Mouse (Mus musculus) limb, embryonic 13.5 days (tissue): ENCODE data around the gene Srbd1. TPM values are rescaled to one million over a fixed set of nuclear protein-coding genes. Genes with fewer than 3 reads are reported as not detected.

Experiments used
- ATAC-seq: fragments of 200-750 bp; cut with Nextera tagmentation; 2 replicates; pipeline ENCODE4 v1.8.0; 2017; ENCODE audit warnings: low read depth, moderate number of reproducible peaks, moderate TSS enrichment; ENCODE audit not compliant: low FRiP score
- H3K27ac ChIP-seq: fragments of 300-500 bp; sonication (generic); 2 replicates; pipeline ENCODE4 v1.5.1; 2015; ENCODE audit warnings: inconsistent platforms, mild to moderate bottlenecking, moderate library complexity
- H3K27me3 ChIP-seq: fragments of 300-500 bp; sonication (generic); 2 replicates; pipeline ENCODE4 v1.6.1; 2015; ENCODE audit warnings: mild to moderate bottlenecking, inconsistent platforms
- H3K36me3 ChIP-seq: fragments of 300-500 bp; sonication (generic); 2 replicates; pipeline ENCODE4 v1.6.1; 2015; ENCODE audit warnings: inconsistent platforms, mild to moderate bottlenecking, moderate library complexity
- H3K4me1 ChIP-seq: fragments of 300-500 bp; sonication (generic); 2 replicates; pipeline ENCODE4 v1.6.1; 2015; ENCODE audit warnings: inconsistent platforms
- H3K4me2 ChIP-seq: fragments of 300-500 bp; sonication (generic); replicated peaks from 2 replicates; pipeline ENCODE4 v1.6.1; 2015; ENCODE audit warnings: inconsistent platforms, mild to moderate bottlenecking, moderate library complexity
- H3K4me3 ChIP-seq: fragments of 300-500 bp; sonication (generic); 2 replicates; pipeline ENCODE4 v1.5.1; 2015; ENCODE audit warnings: moderate library complexity, mild to moderate bottlenecking, inconsistent platforms
- H3K9ac ChIP-seq: fragments of 300-500 bp; sonication (generic); 2 replicates; pipeline ENCODE4 v1.6.1; 2015; ENCODE audit warnings: mild to moderate bottlenecking, inconsistent platforms
- H3K9me3 ChIP-seq: fragments of 300-500 bp; sonication (generic); 2 replicates; pipeline ENCODE4 v1.6.1; 2016; ENCODE audit warnings: inconsistent platforms
- WGBS: fragments of 180-500 bp; shearing (Covaris S2); methylation state at CpG from one replicate; pipeline ENCODE4 v1.1.7; 2015; 5-methylcytosine and 5-hydroxymethylcytosine counted together
- polyA plus RNA-seq: library from polyadenylated mRNA; unstranded; fragments of >200 nt; fragmentation: Nextera tagmentation; extraction: Ambion mirVana; gene quantifications from 2 replicates; pipeline ENCODE4 v1.2.1, GENCODE M21; 2015

Srbd1 gene
- polyA plus RNA-seq, 1 experiment from 2014 or later = 19.7 TPM

GRCm38 (mm10) chr17:85995727-85996126 lies 149.2 kb downstream of the Srbd1 start:
- Histone ChIP-seq H3K9ac (no peak overlapping the region), H3K27ac (peak overlapping the region; percentile 15; the same call in 1 of the 2 replicates), H3K4me2 (no peak overlapping the region), H3K27me3 (no peaks in the 10 kb centered on the region), H3K4me3 (no peak overlapping the region), H3K9me3 (0 out of 2 replicates have a peak, but pooled peaks cover 14% of the 10 kb centered on the region), H3K4me1 (peaks cover 20% of the 10 kb centered on the region), H3K36me3 (peaks cover 18% of the 10 kb centered on the region)
- WGBS = 64% methylated on average over 2 of the region's 2 CpGs
- ATAC-seq = peak; percentile 86

GRCm38 (mm10) chr17:85995086-85995485 lies 149.9 kb downstream of the Srbd1 start:
- H3K4me2 ChIP-seq = no peak overlapping the region
- 0 out of 2 replicates have a peak, but pooled peaks cover 14% of the 10 kb centered on the region for H3K9me3 ChIP-seq
- ATAC-seq = no peak
- H3K36me3 ChIP-seq = peaks cover 16% of the 10 kb centered on the region
- H3K4me3 ChIP-seq = no peak overlapping the region
- H3K9ac ChIP-seq = no peak overlapping the region
- H3K27me3 ChIP-seq = no peaks in the 10 kb centered on the region
- WGBS = 77% methylated on average over 4 of the region's 4 CpGs
- peaks cover 26% of the 10 kb centered on the region for H3K4me1 ChIP-seq
- no peak overlapping the region; the same call in 1 of the 2 replicates for H3K27ac ChIP-seq

GRCm38 (mm10) chr17:85989058-85989769 lies 155.8 kb downstream of the Srbd1 start:
- 37% methylated on average over 12 of the region's 12 CpGs for WGBS

GRCm38 (mm10) chr17:85987531-85987930 lies 157.4 kb downstream of the Srbd1 start:
- H3K4me2 ChIP-seq = no peak overlapping the region
- ATAC-seq = no peak
- 72% methylated on average over 4 of the region's 4 CpGs for WGBS
- H3K4me3 ChIP-seq = no peak overlapping the region
- H3K4me1 ChIP-seq = peaks cover 35% of the 10 kb centered on the region
- H3K9ac ChIP-seq = no peak overlapping the region
- H3K27me3 ChIP-seq = no peaks in the 10 kb centered on the region
- H3K9me3 ChIP-seq = no peaks in the 10 kb centered on the region
- H3K27ac ChIP-seq = no peak overlapping the region
- H3K36me3 ChIP-seq = peaks cover 11% of the 10 kb centered on the region; the same call in 1 of the 2 replicates

More at GRCm38 (mm10) chr17:85989058-85989769, 155.8 kb downstream of the Srbd1 start:
- peaks cover 11% of the 10 kb centered on the region; the same call in 1 of the 2 replicates for H3K36me3 ChIP-seq
- H3K4me3 ChIP-seq = no peak overlapping the region
- H3K27me3 ChIP-seq = no peaks in the 10 kb centered on the region
- H3K27ac ChIP-seq = no peak overlapping the region
- no peak overlapping the region for H3K4me2 ChIP-seq
- no peak for ATAC-seq
- H3K4me1 ChIP-seq = peaks cover 35% of the 10 kb centered on the region
- H3K9ac ChIP-seq = no peak overlapping the region
- H3K9me3 ChIP-seq = no peaks in the 10 kb centered on the region

- H3K27me3 ChIP-seq = no peaks in the 10 kb centered on the region
- peaks cover 11% of the 10 kb centered on the region; the same call in 1 of the 2 replicates for H3K36me3 ChIP-seq
- WGBS = 78% methylated on average over 4 of the region's 4 CpGs
- H3K27ac ChIP-seq = no peak overlapping the region
- H3K9me3 ChIP-seq = peaks cover 3% of the 10 kb centered on the region; the same call in 1 of the 2 replicates
- no peak overlapping the region for H3K4me2 ChIP-seq
- peaks cover 35% of the 10 kb centered on the region for H3K4me1 ChIP-seq
- no peak; the same call in 1 of the 2 replicates for ATAC-seq
- H3K9ac ChIP-seq = no peak overlapping the region
- H3K4me3 ChIP-seq = no peak overlapping the region
Measured at GRCm38 (mm10) chr17:85986624-85987023, 158.4 kb downstream of the Srbd1 start.

- Histone ChIP-seq H3K36me3 (peaks cover 11% of the 10 kb centered on the region; the same call in 1 of the 2 replicates), H3K9me3 (peaks cover 4% of the 10 kb centered on the region; the same call in 1 of the 2 replicates), H3K4me3 (no peak overlapping the region), H3K4me2 (no peak overlapping the region), H3K9ac (no peak overlapping the region), H3K4me1 (peaks cover 31% of the 10 kb centered on the region), H3K27me3 (no peaks in the 10 kb centered on the region), H3K27ac (no peak overlapping the region)
- 87% methylated on average over 2 of the region's 2 CpGs for WGBS
- ATAC-seq = no peak
Measured at GRCm38 (mm10) chr17:85986181-85986580, 158.8 kb downstream of the Srbd1 start.

- no peak overlapping the region for H3K9ac ChIP-seq
- H3K27ac ChIP-seq = no peak overlapping the region
- no peak overlapping the region for H3K4me3 ChIP-seq
- no peak for ATAC-seq
- peaks cover 21% of the 10 kb centered on the region for H3K4me1 ChIP-seq
- no peak overlapping the region for H3K4me2 ChIP-seq
- WGBS = 83% methylated on average over 11 of the region's 11 CpGs
- no peaks in the 10 kb centered on the region for H3K27me3 ChIP-seq
- H3K9me3 ChIP-seq = peaks cover 4% of the 10 kb centered on the region; the same call in 1 of the 2 replicates
- peaks cover 11% of the 10 kb centered on the region; the same call in 1 of the 2 replicates for H3K36me3 ChIP-seq
Measured at GRCm38 (mm10) chr17:85985131-85985530, 159.8 kb downstream of the Srbd1 start.

- Histone ChIP-seq H3K9ac (no peak overlapping the region), H3K4me3 (no peak overlapping the region), H3K4me1 (0 out of 2 replicates have a peak, but pooled peaks cover 10% of the 10 kb centered on the region), H3K36me3 (peaks cover 3% of the 10 kb centered on the region; the same call in 1 of the 2 replicates), H3K4me2 (no peak overlapping the region), H3K9me3 (peaks cover 4% of the 10 kb centered on the region; the same call in 1 of the 2 replicates), H3K27me3 (no peaks in the 10 kb centered on the region), H3K27ac (no peak overlapping the region)
- no peak for ATAC-seq
- over 99% methylated on average over 4 of the region's 4 CpGs for WGBS
Measured at GRCm38 (mm10) chr17:85982271-85982670, 162.7 kb downstream of the Srbd1 start.

- Histone ChIP-seq H3K27me3 (no peaks in the 10 kb centered on the region), H3K9ac (no peak overlapping the region), H3K4me1 (0 out of 2 replicates have a peak, but pooled peaks cover 7% of the 10 kb centered on the region), H3K27ac (no peak overlapping the region), H3K4me3 (no peak overlapping the region), H3K4me2 (no peak overlapping the region), H3K9me3 (peaks cover 4% of the 10 kb centered on the region; the same call in 1 of the 2 replicates), H3K36me3 (no peaks in the 10 kb centered on the region; the same call in 1 of the 2 replicates)
- 96% methylated on average over 3 of the region's 3 CpGs for WGBS
- ATAC-seq = no peak
Measured at GRCm38 (mm10) chr17:85981869-85982268, 163.1 kb downstream of the Srbd1 start.

- Histone ChIP-seq H3K4me3 (no peak overlapping the region), H3K27me3 (no peaks in the 10 kb centered on the region), H3K4me1 (peaks cover 9% of the 10 kb centered on the region), H3K4me2 (no peak overlapping the region), H3K27ac (no peak overlapping the region), H3K9ac (no peak overlapping the region), H3K9me3 (peaks cover 4% of the 10 kb centered on the region; the same call in 1 of the 2 replicates), H3K36me3 (no peaks in the 10 kb centered on the region)
- ATAC-seq = no peak
- 50% methylated on average over 8 of the region's 8 CpGs for WGBS
Measured at GRCm38 (mm10) chr17:85978876-85979275, 166.1 kb downstream of the Srbd1 start.

- 61% methylated on average over 5 of the region's 5 CpGs for WGBS
- H3K4me1 ChIP-seq = peaks cover 15% of the 10 kb centered on the region
- H3K9ac ChIP-seq = no peak overlapping the region
- H3K27me3 ChIP-seq = no peaks in the 10 kb centered on the region
- no peak overlapping the region for H3K4me3 ChIP-seq
- no peaks in the 10 kb centered on the region for H3K36me3 ChIP-seq
- H3K4me2 ChIP-seq = 0 out of 2 replicates have a peak overlapping the region, but pooled peaks have one; percentile 4
- H3K9me3 ChIP-seq = no peaks in the 10 kb centered on the region
- ATAC-seq = no peak
- H3K27ac ChIP-seq = peak overlapping the region; percentile 3; the same call in 1 of the 2 replicates
Measured at GRCm38 (mm10) chr17:85975077-85975476, 169.9 kb downstream of the Srbd1 start.

- Histone ChIP-seq H3K9me3 (no peaks in the 10 kb centered on the region), H3K4me3 (no peak overlapping the region), H3K27ac (peak overlapping the region; percentile 3; the same call in 1 of the 2 replicates), H3K36me3 (no peaks in the 10 kb centered on the region), H3K27me3 (no peaks in the 10 kb centered on the region), H3K4me2 (0 out of 2 replicates have a peak overlapping the region, but pooled peaks have one; percentile 4), H3K4me1 (peaks cover 15% of the 10 kb centered on the region), H3K9ac (no peak overlapping the region)
- ATAC-seq = no peak
- WGBS = 84% methylated on average over 8 of the region's 8 CpGs
Measured at GRCm38 (mm10) chr17:85974591-85974990, 170.4 kb downstream of the Srbd1 start.
